Mouse (Mus musculus) c-Kit-positive CD71-positive TER-119-positive erythroid progenitor cells, embryonic 14.5 days (primary cell): ENCODE results near the gene Lmod1.
"Not testable (repeated sequence)": the region's sequence is repeated elsewhere in the genome, so short reads cannot be mapped to it uniquely, and the experiment has no call there.

Source experiments
- DNase-seq: peaks from one replicate; pipeline ENCODE4 v3.0.0-alpha.2; 2013; ENCODE audit warnings: low spot score

Gene Lmod1

DNA sequence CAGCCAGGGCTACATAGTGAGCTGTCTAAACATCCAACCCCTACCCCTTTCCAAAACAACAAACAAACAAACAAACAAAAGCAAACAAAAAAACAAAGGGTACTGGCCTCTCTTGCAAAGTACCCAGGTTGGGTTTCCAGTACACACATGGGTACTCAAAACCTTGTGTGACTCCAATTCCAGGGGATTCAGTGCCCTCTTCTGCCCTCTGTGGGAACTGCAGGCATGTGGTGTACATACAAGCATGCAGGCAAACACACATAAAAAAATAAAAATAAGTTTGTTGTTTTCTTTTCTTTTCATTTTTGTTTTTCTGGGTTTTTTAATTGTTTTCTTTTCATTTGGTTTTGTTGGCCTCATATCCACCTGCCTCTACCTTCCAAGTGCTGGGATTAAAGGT, 37.5 kb downstream of the Lmod1 start:
- DNase-seq: no peak

- DNase-seq: no peak
Measured at GRCm38 (mm10) chr1:135363446-135363845, 38.8 kb downstream of the Lmod1 start.

- DNase-seq: no peak
Measured at GRCm38 (mm10) chr1:135366380-135366779, 41.8 kb downstream of the Lmod1 start.

DNA sequence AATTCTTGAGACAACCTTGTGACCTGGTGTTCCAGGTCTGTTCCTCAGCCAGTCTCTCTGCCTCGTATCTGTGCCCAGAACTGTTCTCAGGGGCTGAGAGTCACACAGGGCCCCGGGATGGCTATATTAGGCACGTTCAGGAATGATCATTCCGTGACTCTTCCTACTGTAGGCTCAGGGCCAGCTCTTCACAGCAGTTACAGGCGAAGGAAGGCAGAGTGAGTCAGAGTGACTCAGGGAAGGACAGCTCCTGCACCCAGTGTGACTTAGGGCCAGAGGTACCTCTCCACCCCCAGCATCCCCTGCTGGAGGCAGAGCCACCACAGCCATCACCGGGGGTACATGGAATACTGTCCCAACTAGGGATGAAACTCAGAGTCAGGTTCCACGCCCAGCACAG, 42.4 kb downstream of the Lmod1 start:
- no peak for DNase-seq

DNA sequence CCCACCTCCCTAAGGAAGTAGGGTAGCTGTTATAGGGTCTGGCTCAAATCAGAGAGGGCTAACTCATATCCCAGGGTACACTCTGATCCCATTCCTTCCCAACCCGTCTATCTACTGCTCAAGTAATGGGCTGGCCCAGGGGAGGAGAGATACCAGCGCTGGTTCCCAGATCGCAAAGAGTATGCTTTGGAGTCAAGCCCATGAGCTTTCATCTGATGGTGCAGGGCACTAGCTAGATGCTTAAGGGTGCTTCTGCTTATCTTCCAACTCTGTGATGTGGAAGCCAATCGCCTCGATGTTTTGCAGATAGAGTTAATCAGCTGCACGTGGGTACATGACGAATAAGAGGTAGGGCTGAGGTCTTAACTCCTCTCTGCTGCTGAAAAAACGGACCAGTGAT, 43.0 kb downstream of the Lmod1 start:
- DNase-seq: no peak

- DNase-seq: peak; percentile 54
Measured at GRCm38 (mm10) chr1:135368245-135368644, 43.6 kb downstream of the Lmod1 start.

DNA sequence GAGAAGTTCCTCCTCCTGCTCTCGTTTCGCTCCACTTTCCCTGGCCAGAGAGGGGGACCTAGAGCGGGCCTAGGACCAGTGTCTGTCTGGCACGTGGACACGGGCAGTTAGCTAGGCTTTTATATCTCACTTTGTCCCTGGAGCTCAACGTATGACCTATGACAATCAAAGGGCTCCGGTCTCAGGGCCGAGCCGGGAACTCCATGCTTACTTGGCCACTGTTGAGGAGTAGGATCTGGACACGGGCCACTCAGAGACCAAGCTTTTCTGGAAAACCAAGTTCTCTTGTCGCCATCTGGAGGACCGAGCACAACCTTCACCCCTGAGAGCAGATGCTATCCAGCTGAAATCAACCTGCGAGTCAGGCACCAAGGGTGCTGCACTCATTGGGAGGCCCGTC, 44.4 kb downstream of the Lmod1 start:
- no peak for DNase-seq

DNA sequence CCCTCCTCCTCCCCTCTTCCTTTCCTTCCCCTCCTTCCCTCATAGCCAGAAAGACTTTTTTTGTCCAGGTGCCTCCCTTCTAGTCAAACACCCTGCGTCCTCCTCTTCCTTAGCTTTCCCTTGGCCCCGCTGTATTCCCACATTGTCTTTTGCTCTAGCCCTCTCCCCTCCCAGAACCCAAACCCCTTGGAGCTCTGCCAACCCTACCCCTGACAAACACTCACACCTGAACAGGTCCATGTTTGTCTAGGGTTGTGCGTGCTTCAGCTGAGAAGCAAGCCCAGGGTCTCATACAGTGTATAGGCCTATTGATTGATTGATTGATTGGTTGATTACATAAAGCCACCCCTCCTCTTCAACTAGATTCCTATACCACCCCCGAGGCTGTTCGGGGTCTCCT, 44.8 kb downstream of the Lmod1 start:
- no peak for DNase-seq

DNA sequence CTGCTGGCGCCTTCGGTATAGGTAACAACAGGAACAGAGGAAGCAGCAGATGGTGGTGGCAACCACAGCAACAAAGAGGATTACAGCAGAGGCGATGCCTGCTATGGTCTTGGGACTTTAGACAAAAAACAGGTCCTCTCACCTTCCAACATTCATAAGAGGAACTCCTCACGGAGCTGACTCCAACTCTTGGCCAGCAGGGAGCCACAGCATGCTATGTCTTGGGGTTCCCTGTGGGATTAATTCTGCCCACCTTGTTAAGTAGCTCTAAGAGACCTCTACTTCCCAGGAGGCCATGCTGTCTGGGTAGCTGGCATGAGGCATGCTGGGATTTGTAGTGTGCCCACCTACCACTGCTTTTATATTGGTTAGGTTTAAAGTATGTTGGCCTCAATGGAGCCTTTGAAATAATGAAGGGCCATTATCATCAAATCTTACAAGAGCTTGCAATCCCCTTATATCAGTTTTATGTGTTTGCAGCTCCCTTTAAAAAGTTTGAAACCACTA, 48.6 kb downstream of the Lmod1 start:
- no peak for DNase-seq

GRCm38 (mm10) chr1:135374175-135374867, 49.7 kb downstream of the Lmod1 start:
- no peak for DNase-seq

DNA sequence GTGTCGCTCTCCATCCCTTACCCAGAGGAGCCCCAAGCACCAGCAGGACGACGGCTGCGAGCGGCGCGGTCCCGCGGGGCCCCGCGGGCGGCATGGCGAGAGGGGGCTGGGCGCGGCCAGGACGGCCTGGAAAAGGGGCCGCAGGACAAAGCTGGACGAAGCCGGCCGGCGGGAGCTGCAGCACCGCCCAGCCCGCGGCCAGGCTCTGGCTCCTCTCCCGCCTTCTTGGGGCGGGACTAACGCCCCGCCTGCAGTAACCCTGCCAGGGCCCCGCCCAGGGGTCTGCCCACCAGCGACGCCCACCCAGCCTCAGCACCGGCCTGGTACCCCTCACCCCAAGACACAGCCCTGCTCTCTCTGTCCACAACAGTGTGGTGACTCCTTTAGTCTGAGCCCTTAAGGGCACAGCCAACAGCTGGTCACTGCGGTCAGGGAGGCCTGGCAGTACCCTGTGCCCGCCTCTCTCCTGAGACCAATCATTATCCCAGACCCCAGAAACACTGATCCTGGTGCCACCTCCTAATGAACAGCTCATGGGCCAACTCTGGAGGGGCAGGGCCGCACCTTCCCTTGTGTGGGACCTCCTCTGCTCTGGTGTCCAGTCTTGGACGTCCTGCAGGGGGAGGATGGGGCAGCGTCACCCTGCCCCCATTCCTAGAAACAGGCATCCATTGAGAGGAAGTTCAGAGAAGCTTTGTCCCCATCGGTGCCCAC, 50.4 kb downstream of the Lmod1 start, which contains the start of gene Shisa4:
Gene Shisa4, minus strand, starts transcription at position 370 of the 714 bp plus-strand sequence.
- DNase-seq: no peak

DNA sequence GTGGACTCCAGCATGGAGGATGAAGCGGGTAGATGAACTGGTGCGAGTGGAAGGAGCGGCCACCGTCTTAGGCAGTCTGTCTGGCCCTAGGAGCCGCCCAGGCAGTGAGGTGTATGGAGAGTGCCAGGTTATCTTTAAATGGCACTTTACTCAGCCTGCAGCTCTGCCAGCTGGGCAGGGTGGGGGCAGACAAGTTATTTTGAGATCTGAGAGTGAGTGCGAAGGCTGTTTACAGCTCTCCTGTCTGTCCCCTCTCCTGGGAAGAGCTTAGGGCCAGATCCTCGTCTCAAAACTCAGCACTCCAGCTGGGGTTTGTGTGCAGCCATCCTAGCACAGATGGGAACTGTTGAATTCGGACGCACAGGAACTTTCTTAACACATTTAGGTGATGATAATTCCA, 54.0 kb downstream of the Lmod1 start:
- no peak for DNase-seq

- DNase-seq: no peak
Measured at GRCm38 (mm10) chr1:135379048-135379447, 54.4 kb downstream of the Lmod1 start.

GRCm38 (mm10) chr1:135380071-135380991, 55.7 kb downstream of the Lmod1 start:
- no peak for DNase-seq

GRCm38 (mm10) chr1:135381560-135381959, 57.0 kb downstream of the Lmod1 start:
- DNase-seq: not testable (repeated sequence)

DNA sequence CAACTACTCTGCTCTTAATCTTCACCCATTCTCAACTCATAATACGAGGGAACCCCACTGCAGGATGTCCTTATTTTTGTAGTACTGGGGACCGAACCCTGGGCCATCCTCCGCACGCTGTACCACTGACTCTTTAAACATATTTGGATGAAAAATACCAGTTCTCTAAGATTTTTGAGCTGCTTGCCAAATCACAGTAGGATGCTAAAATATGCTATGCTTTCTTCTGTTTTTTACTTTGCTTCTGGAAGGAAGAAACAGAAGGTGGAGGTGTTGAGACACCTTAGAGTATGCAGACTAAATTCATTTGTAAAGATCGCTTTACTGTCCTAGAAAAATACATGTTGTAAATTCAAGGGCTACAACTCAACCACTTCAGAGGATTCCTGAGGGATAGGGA, 59.6 kb downstream of the Lmod1 start:
- DNase-seq: no peak

DNA sequence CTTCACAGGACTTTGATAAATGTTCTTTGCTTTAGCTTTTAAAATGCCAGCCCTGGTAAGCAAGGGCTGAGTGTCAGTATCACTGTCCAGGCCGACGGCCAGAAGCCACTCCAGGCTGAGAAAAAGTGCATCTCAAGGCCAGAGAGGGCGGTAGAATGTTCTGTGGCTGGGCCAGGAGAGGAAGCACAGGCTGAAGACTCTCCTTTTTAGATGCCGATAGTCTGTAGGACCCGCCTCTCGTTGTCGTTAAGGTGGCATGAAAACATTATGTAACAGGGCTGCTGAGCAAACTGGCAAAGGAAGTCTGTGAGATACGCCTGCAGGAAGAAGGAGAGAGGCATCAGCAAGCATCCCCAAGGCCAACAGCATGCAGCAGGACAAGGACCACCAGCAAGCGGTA, 60.6 kb downstream of the Lmod1 start:
- no peak for DNase-seq

DNA sequence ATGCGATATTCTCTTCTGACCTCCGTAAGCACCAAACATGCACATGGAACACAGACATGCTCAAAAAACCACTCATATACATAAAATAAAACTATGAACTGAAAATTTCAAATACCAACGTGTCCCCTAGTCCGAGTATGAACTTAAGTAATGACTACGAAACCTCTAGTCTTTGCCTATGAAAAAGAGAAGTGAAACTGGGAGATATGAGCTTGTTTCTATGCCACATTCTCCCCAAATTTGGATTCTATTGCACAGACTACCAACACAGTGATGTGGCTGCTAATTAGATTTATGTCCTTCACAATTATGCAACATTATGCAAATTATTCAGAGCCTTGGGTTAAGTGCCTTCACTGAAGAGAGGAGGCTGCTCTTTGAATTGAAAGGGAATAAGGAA, 74.9 kb downstream of the Lmod1 start:
- DNase-seq: no peak

GRCm38 (mm10) chr1:135401452-135402110, 77.0 kb downstream of the Lmod1 start:
- no peak for DNase-seq

DNA sequence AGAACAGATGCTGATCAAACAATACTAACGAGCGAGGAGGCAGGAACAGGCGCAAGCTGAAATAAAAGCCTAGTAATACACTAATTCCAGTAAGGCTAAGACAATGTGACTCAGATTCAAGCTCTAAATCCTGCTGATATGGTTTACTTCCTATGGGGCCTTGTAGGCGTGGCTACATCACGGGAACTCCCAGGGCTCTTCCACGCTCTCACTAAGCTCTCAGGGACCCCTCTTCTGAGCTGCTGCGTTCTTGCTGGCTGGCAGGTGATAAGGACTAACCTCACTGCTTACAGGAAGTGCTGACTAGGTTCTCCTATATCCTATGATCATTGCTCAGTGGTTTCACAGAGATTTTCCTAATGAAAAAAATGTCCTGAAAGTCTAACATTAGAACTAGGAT, 80.7 kb downstream of the Lmod1 start:
- DNase-seq: no peak

DNA sequence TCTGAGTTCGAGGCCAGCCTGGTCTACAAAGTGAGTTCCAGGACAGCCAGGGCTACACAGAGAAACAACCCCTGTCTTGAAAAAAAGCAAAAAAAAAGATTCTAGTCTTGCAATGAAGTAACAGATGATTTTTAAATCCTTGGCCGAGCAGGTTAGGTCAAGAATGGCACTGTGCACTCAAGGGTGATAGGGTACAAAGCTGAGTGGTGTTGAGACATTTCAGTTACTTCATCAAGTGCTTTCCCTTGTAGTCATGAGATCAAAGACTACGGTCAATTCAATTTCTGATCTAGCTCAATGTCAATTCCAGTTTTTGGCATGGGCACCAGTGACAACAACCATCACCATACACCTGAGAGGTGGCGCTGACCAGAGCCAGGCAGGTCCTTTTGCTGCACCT, 84.4 kb downstream of the Lmod1 start:
- no peak for DNase-seq

GRCm38 (mm10) chr1:135410967-135411366, 86.4 kb downstream of the Lmod1 start:
- no peak for DNase-seq
